Comparison of ENCODE assay signal across 8 mouse cellular contexts in the genomic region with DNA sequence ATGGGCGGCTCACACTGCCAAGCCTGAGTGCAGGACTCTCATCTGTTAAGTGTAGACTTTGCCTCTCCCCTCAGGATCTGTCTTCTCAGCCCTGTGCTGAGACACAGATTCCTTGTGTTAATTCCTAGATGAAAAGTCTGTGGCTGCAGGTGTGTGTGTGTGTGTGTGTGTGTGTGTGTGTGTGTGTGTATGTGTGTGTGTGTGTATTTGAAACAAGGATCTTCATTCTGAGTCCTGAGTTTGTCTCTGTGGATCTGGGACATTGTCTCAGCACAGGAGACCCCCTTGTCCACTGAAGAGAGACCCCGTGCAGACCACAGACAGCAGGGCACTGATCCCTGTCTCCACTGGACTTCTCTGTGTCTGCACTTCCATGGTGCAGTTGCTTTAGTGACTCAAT. TPM values are rescaled to one million over a fixed set of nuclear protein-coding genes. Genes with fewer than 3 reads are reported as not detected.
DNase-seq lines count a peak whose midpoint lies in the region; ATAC-seq and TF ChIP-seq lines count a peak whose summit lies in the region.
"Not testable (repeated sequence)": the region's sequence is repeated elsewhere in the genome, so short reads cannot be mapped to it uniquely, and the experiment has no call there.

No protein-coding gene starts in this region.

- DNase-seq in gastrocnemius, adult 2 months; heart, postnatal 0 days (ENCODE audit: low spot score); liver, embryonic 14.5 days (ENCODE audit: low read depth in 3 of 3, low spot score in 3 of 3); lung, postnatal 0 days (ENCODE audit: low spot score); thymus, adult 2 months: not testable (repeated sequence)

- intact Hi-C loops in gastrocnemius, adult 2 months (cut with DNase I): not testable (repeated sequence)

- not testable (repeated sequence) for TF ChIP-seq CTCF in gastrocnemius, adult 2 months (IDR thresholded peaks at IDR 0.05); heart, postnatal 0 days (IDR thresholded peaks at IDR 0.05; ENCODE audit: low read depth); liver, embryonic 14.5 days (IDR thresholded peaks at IDR 0.05; ENCODE audit: low read depth); lung, postnatal 0 days (IDR thresholded peaks at IDR 0.05); thymus, adult 2 months (IDR thresholded peaks at IDR 0.05; ENCODE audit: borderline replicate concordance, control insufficient read depth, extremely low read depth, insufficient read depth, low read length, poor library complexity)

- not testable (repeated sequence) for H3K27me3 ChIP-seq in heart, postnatal 0 days (ENCODE audit: control insufficient read depth, insufficient read depth, low read length); liver, embryonic 14.5 days (ENCODE audit: control insufficient read depth, insufficient read depth, low read length); lung, postnatal 0 days (replicated peaks; ENCODE audit: insufficient read depth, low read length); myocyte (ENCODE audit: control insufficient read depth, insufficient read depth, insufficient read length); thymus, adult 2 months (ENCODE audit: control insufficient read depth, insufficient read depth, low read length)
- H3K27me3 ChIP-seq in kidney, embryonic 15.5 days: peaks cover 65% of the 10 kb centered on the region

- TF ChIP-seq POLR2A in myocyte (IDR thresholded peaks at IDR 0.05; ENCODE audit: insufficient read length, low read depth); thymus, adult 2 months (IDR thresholded peaks at IDR 0.05; ENCODE audit: control insufficient read depth, extremely low read depth, insufficient read depth, low read length, poor library complexity): not testable (repeated sequence)

- peak overlapping the region; percentile 59 for H3K4me3 ChIP-seq in brown adipose tissue, adult 24 weeks (ENCODE audit: insufficient read depth, low read depth, low read length)
- peak overlapping the region; percentile 89 for H3K4me3 ChIP-seq in gastrocnemius, adult 2 months
- H3K4me3 ChIP-seq in heart, postnatal 0 days (ENCODE audit: low read depth, low read length): peak overlapping the region; percentile 59; the same call in 1 of the 2 replicates
- not testable (repeated sequence) for H3K4me3 ChIP-seq in kidney, embryonic 15.5 days (replicated peaks); liver, embryonic 14.5 days (ENCODE audit: insufficient read depth in 1 of 2, low read depth in 2 of 2, low read length in 2 of 2); myocyte
- peak overlapping the region; percentile 73 for H3K4me3 ChIP-seq in lung, postnatal 0 days (ENCODE audit: low read depth, low read length)
- peak overlapping the region; percentile 82; the same call in 1 of the 2 replicates for H3K4me3 ChIP-seq in thymus, adult 2 months (ENCODE audit: control insufficient read depth, insufficient read depth, low read length)

- not testable (repeated sequence) for TF ChIP-seq EP300 in heart, postnatal 0 days (IDR thresholded peaks at IDR 0.05; ENCODE audit: low read depth); liver, embryonic 14.5 days (IDR thresholded peaks at IDR 0.05; ENCODE audit: low read depth); lung, postnatal 0 days (IDR thresholded peaks at IDR 0.05)

- 42% methylated on average over 2 of the region's 2 CpGs for WGBS in heart, postnatal 0 days
- WGBS in kidney, embryonic 15.5 days: 67% methylated on average over 2 of the region's 2 CpGs
- 46% methylated on average over 2 of the region's 2 CpGs for WGBS in liver, embryonic 14.5 days (ENCODE audit: insufficient replicate concordance)
- 41% methylated on average over 2 of the region's 2 CpGs for WGBS in lung, postnatal 0 days
- WGBS in thymus, adult 2 months: 37% methylated on average over 2 of the region's 2 CpGs

- not testable (repeated sequence) for H3K4me1 ChIP-seq in brown adipose tissue, adult 24 weeks (ENCODE audit: control insufficient read depth, insufficient read depth, insufficient read length, low read length); heart, postnatal 0 days (ENCODE audit: control insufficient read depth, insufficient read depth); liver, embryonic 14.5 days (replicated peaks; ENCODE audit: control insufficient read depth in 2 of 2, insufficient read depth in 2 of 2, low read length in 1 of 2); lung, postnatal 0 days (ENCODE audit: insufficient read depth, low read depth, low read length); thymus, adult 2 months (replicated peaks; ENCODE audit: control insufficient read depth, insufficient read depth, low read length)
- peaks cover 15% of the 10 kb centered on the region for H3K4me1 ChIP-seq in kidney, embryonic 15.5 days

- H3K4me2 ChIP-seq in heart, postnatal 0 days (ENCODE audit: low read depth, low read length): peak overlapping the region; percentile 99; the same call in 1 of the 2 replicates
- H3K4me2 ChIP-seq in kidney, embryonic 15.5 days: peak overlapping the region; percentile 97
- H3K4me2 ChIP-seq in liver, embryonic 14.5 days (ENCODE audit: low read depth): peak overlapping the region; percentile 69
- peak overlapping the region; percentile 93 for H3K4me2 ChIP-seq in lung, postnatal 0 days (replicated peaks; ENCODE audit: low read depth, low read length)
- peak overlapping the region; percentile 65 for H3K4me2 ChIP-seq in myocyte (ENCODE audit: low read depth)

- H3ac ChIP-seq in myocyte (ENCODE audit: control insufficient read depth, insufficient read length): not testable (repeated sequence)

- H3K27ac ChIP-seq in brown adipose tissue, adult 24 weeks (replicated peaks; ENCODE audit: low read depth, low read length): peak overlapping the region; percentile 83
- H3K27ac ChIP-seq in gastrocnemius, adult 2 months: peak overlapping the region; percentile 72; the same call in 1 of the 2 replicates
- H3K27ac ChIP-seq in heart, postnatal 0 days (ENCODE audit: low read depth); kidney, embryonic 15.5 days; liver, embryonic 14.5 days; lung, postnatal 0 days (ENCODE audit: low read length): not testable (repeated sequence)
- H3K27ac ChIP-seq in thymus, adult 2 months (ENCODE audit: control insufficient read depth, insufficient read depth, low read length): peak overlapping the region; percentile 48; the same call in 1 of the 2 replicates

- H3K36me3 ChIP-seq in heart, postnatal 0 days (replicated peaks; ENCODE audit: control insufficient read depth, insufficient read depth, low read length); kidney, embryonic 15.5 days; liver, embryonic 14.5 days (replicated peaks; ENCODE audit: control insufficient read depth, insufficient read depth, low read depth); lung, postnatal 0 days (ENCODE audit: insufficient read depth, low read length); myocyte (ENCODE audit: control insufficient read depth, insufficient read depth); thymus, adult 2 months (ENCODE audit: control insufficient read depth, insufficient read depth, low read length): not testable (repeated sequence)

- H3K79me2 ChIP-seq in myocyte (ENCODE audit: control insufficient read depth, insufficient read depth): not testable (repeated sequence)

- H3K9ac ChIP-seq in heart, postnatal 0 days (replicated peaks; ENCODE audit: low read depth, low read length); liver, embryonic 14.5 days (replicated peaks); lung, postnatal 0 days (replicated peaks; ENCODE audit: low read depth): not testable (repeated sequence)
- H3K9ac ChIP-seq in kidney, embryonic 15.5 days: 0 out of 2 replicates have a peak overlapping the region, but pooled peaks have one; percentile 37

- not testable (repeated sequence) for H3K9me3 ChIP-seq in heart, postnatal 0 days (replicated peaks; ENCODE audit: control insufficient read depth, low read length); kidney, embryonic 15.5 days (replicated peaks); liver, embryonic 14.5 days (ENCODE audit: control insufficient read depth, low read length); lung, postnatal 0 days (ENCODE audit: low read length)

- ATAC-seq in heart, postnatal 0 days (ENCODE audit: insufficient read depth, low read depth); kidney, embryonic 15.5 days (replicated peaks; ENCODE audit: low FRiP score); liver, embryonic 14.5 days (ENCODE audit: insufficient read depth); lung, postnatal 0 days: not testable (repeated sequence)

RNA-seq across cellular contexts. Expression of a gene that starts 0.6 kb away (rescaled TPM):
- polyA plus RNA-seq in brown adipose tissue, adult 24 weeks (2012; ENCODE audit: insufficient read depth, insufficient read length, missing spikeins): 394 and 673 TPM in 2 replicates
- 10 to 100 TPM; 28.2 to 41.1 TPM for total RNA-seq in gastrocnemius, adult 2 months (2021)
- total RNA-seq in heart, postnatal 0 days (2014; rRNA removed; ENCODE audit: low replicate concordance): 61.0 and 84.5 TPM in 2 replicates
- polyA plus RNA-seq in heart, postnatal 0 days (2015; fragmentation: Nextera tagmentation; extraction: Ambion mirVana): 42.9 and 48.4 TPM in 2 replicates
- 24.6 and 27.2 TPM in 2 replicates for polyA plus RNA-seq in kidney, embryonic 15.5 days (2015; fragmentation: Nextera tagmentation; extraction: Ambion mirVana)
- polyA plus RNA-seq in liver, embryonic 14.5 days (2012; rRNA removed): 124 and 137 TPM in 2 replicates
- polyA plus RNA-seq in liver, embryonic 14.5 days (2014; fragmentation: Nextera tagmentation; extraction: Ambion mirVana): 107 and 108 TPM in 2 replicates
- polyA plus RNA-seq in lung, postnatal 0 days (2015; fragmentation: Nextera tagmentation; extraction: Ambion mirVana): 213 and 222 TPM in 2 replicates
- 89.2 TPM for polyA plus RNA-seq in myocyte (2012; fragmentation: generic; extraction: Trizol)
- 3,482 and 5,138 TPM in 2 replicates for polyA plus RNA-seq in thymus, adult 2 months (2012; rRNA removed)

RNA-seq across cellular contexts. Expression of a gene that starts 23.7 kb away (rescaled TPM):
- polyA plus RNA-seq in brown adipose tissue, adult 24 weeks (2012; ENCODE audit: insufficient read depth, insufficient read length, missing spikeins): 10.2 and 10.3 TPM in 2 replicates
- total RNA-seq in gastrocnemius, adult 2 months (2021): 10 to 100 TPM; 11.6 to 12.8 TPM
- 22.5 and 48.5 TPM in 2 replicates for total RNA-seq in heart, postnatal 0 days (2014; rRNA removed; ENCODE audit: low replicate concordance)
- 10.3 and 11.9 TPM in 2 replicates for polyA plus RNA-seq in heart, postnatal 0 days (2015; fragmentation: Nextera tagmentation; extraction: Ambion mirVana)
- polyA plus RNA-seq in kidney, embryonic 15.5 days (2015; fragmentation: Nextera tagmentation; extraction: Ambion mirVana): 20.3 and 21.7 TPM in 2 replicates
- polyA plus RNA-seq in liver, embryonic 14.5 days (2012; rRNA removed): 7.6 and 9.7 TPM in 2 replicates
- 1.2 and 1.7 TPM in 2 replicates for polyA plus RNA-seq in liver, embryonic 14.5 days (2014; fragmentation: Nextera tagmentation; extraction: Ambion mirVana)
- polyA plus RNA-seq in lung, postnatal 0 days (2015; fragmentation: Nextera tagmentation; extraction: Ambion mirVana): 18.8 and 19.1 TPM in 2 replicates
- polyA plus RNA-seq in myocyte (2012; fragmentation: generic; extraction: Trizol): 42.9 TPM
- 38.4 and 40.7 TPM in 2 replicates for polyA plus RNA-seq in thymus, adult 2 months (2012; rRNA removed)

RNA-seq across cellular contexts. Expression of a gene that starts 27.1 kb away (rescaled TPM):
- polyA plus RNA-seq in brown adipose tissue, adult 24 weeks (2012; ENCODE audit: insufficient read depth, insufficient read length, missing spikeins): 214 and 236 TPM in 2 replicates
- 10 to 100 TPM; 69.9 to 82.3 TPM for total RNA-seq in gastrocnemius, adult 2 months (2021)
- 80.6 and 101 TPM in 2 replicates for total RNA-seq in heart, postnatal 0 days (2014; rRNA removed; ENCODE audit: low replicate concordance)
- polyA plus RNA-seq in heart, postnatal 0 days (2015; fragmentation: Nextera tagmentation; extraction: Ambion mirVana): 58.5 and 64.6 TPM in 2 replicates
- polyA plus RNA-seq in kidney, embryonic 15.5 days (2015; fragmentation: Nextera tagmentation; extraction: Ambion mirVana): 51.7 and 52.5 TPM in 2 replicates
- 30.6 and 32.8 TPM in 2 replicates for polyA plus RNA-seq in liver, embryonic 14.5 days (2012; rRNA removed)
- polyA plus RNA-seq in liver, embryonic 14.5 days (2014; fragmentation: Nextera tagmentation; extraction: Ambion mirVana): 22.3 and 24.9 TPM in 2 replicates
- 57.9 and 59.8 TPM in 2 replicates for polyA plus RNA-seq in lung, postnatal 0 days (2015; fragmentation: Nextera tagmentation; extraction: Ambion mirVana)
- 51.1 TPM for polyA plus RNA-seq in myocyte (2012; fragmentation: generic; extraction: Trizol)
- 127 and 141 TPM in 2 replicates for polyA plus RNA-seq in thymus, adult 2 months (2012; rRNA removed)

RNA-seq across cellular contexts. Expression of a gene that starts 30.7 kb away (rescaled TPM):
- 40.0 and 44.7 TPM in 2 replicates for polyA plus RNA-seq in brown adipose tissue, adult 24 weeks (2012; ENCODE audit: insufficient read depth, insufficient read length, missing spikeins)
- total RNA-seq in gastrocnemius, adult 2 months (2021): 10 to 100 TPM; 44.6 to 49.5 TPM
- 88.7 and 97.2 TPM in 2 replicates for total RNA-seq in heart, postnatal 0 days (2014; rRNA removed; ENCODE audit: low replicate concordance)
- 79.7 and 85.4 TPM in 2 replicates for polyA plus RNA-seq in heart, postnatal 0 days (2015; fragmentation: Nextera tagmentation; extraction: Ambion mirVana)
- 197 and 211 TPM in 2 replicates for polyA plus RNA-seq in kidney, embryonic 15.5 days (2015; fragmentation: Nextera tagmentation; extraction: Ambion mirVana)
- polyA plus RNA-seq in liver, embryonic 14.5 days (2012; rRNA removed): 27.0 and 28.1 TPM in 2 replicates
- polyA plus RNA-seq in liver, embryonic 14.5 days (2014; fragmentation: Nextera tagmentation; extraction: Ambion mirVana): 25.1 and 26.5 TPM in 2 replicates
- polyA plus RNA-seq in lung, postnatal 0 days (2015; fragmentation: Nextera tagmentation; extraction: Ambion mirVana): 130 and 131 TPM in 2 replicates
- 207 TPM for polyA plus RNA-seq in myocyte (2012; fragmentation: generic; extraction: Trizol)
- polyA plus RNA-seq in thymus, adult 2 months (2012; rRNA removed): 187 and 195 TPM in 2 replicates

RNA-seq across cellular contexts. Expression of a gene that starts 30.8 kb away (rescaled TPM):
- polyA plus RNA-seq in brown adipose tissue, adult 24 weeks (2012; ENCODE audit: insufficient read depth, insufficient read length, missing spikeins): 23.6 and 38.7 TPM in 2 replicates
- total RNA-seq in gastrocnemius, adult 2 months (2021): 10 to 100 TPM; 40.5 to 41.7 TPM
- total RNA-seq in heart, postnatal 0 days (2014; rRNA removed; ENCODE audit: low replicate concordance): 29.4 and 36.6 TPM in 2 replicates
- 28.4 and 31.2 TPM in 2 replicates for polyA plus RNA-seq in heart, postnatal 0 days (2015; fragmentation: Nextera tagmentation; extraction: Ambion mirVana)
- 50.5 and 53.0 TPM in 2 replicates for polyA plus RNA-seq in kidney, embryonic 15.5 days (2015; fragmentation: Nextera tagmentation; extraction: Ambion mirVana)
- polyA plus RNA-seq in liver, embryonic 14.5 days (2012; rRNA removed): 15.2 and 16.5 TPM in 2 replicates
- polyA plus RNA-seq in liver, embryonic 14.5 days (2014; fragmentation: Nextera tagmentation; extraction: Ambion mirVana): 6.0 and 7.2 TPM in 2 replicates
- 35.0 and 35.7 TPM in 2 replicates for polyA plus RNA-seq in lung, postnatal 0 days (2015; fragmentation: Nextera tagmentation; extraction: Ambion mirVana)
- polyA plus RNA-seq in myocyte (2012; fragmentation: generic; extraction: Trizol): 45.8 TPM
- polyA plus RNA-seq in thymus, adult 2 months (2012; rRNA removed): 143 and 164 TPM in 2 replicates
